Mouse (Mus musculus) limb, embryonic 14.5 days (tissue): Measurements from ENCODE around the gene Mapk1ip1l. TPM values are rescaled to one million over a fixed set of nuclear protein-coding genes. Genes with fewer than 3 reads are reported as not detected.

ENCODE experiments used
- ATAC-seq: fragments of 200-750 bp; cut with Nextera tagmentation; 2 replicates; pipeline ENCODE4 v1.8.0; 2017; ENCODE audit warnings: low read depth, moderate number of reproducible peaks, moderate TSS enrichment; ENCODE audit not compliant: low FRiP score
- DNase-seq: peaks from one replicate; pipeline ENCODE4 v3.0.0-alpha.2; 2015; ENCODE audit warnings: low spot score
- H3K27ac ChIP-seq: fragments of 300-500 bp; sonication (generic); replicated peaks from 2 replicates; pipeline ENCODE4 v1.5.1; 2014; ENCODE audit warnings: low read depth, mild to moderate bottlenecking, low read length, moderate library complexity, mixed read lengths
- H3K27me3 ChIP-seq: fragments of 300-500 bp; sonication (generic); 2 replicates; pipeline ENCODE4 v1.6.1; 2014; ENCODE audit warnings: low read length, mixed read lengths; ENCODE audit not compliant: control insufficient read depth, insufficient read depth
- H3K36me3 ChIP-seq: fragments of 300-500 bp; sonication (generic); 2 replicates; pipeline ENCODE4 v1.6.1; 2014; ENCODE audit warnings: mild to moderate bottlenecking, low read length, moderate library complexity, mixed read lengths; ENCODE audit not compliant: control insufficient read depth, insufficient read depth
- H3K4me1 ChIP-seq: fragments of 300-500 bp; sonication (generic); 2 replicates; pipeline ENCODE4 v1.6.1; 2014; ENCODE audit warnings: antibody characterized with exemption, low read length, mixed read lengths; ENCODE audit not compliant: control insufficient read depth, insufficient read depth
- H3K4me2 ChIP-seq: fragments of 300-500 bp; sonication (generic); replicated peaks from 2 replicates; pipeline ENCODE4 v1.6.1; 2014; ENCODE audit warnings: low read depth, mild to moderate bottlenecking, low read length, moderate library complexity; ENCODE audit not compliant: severe bottlenecking
- H3K4me3 ChIP-seq: fragments of 300-500 bp; sonication (generic); replicated peaks from 2 replicates; pipeline ENCODE4 v1.5.1; 2014; ENCODE audit warnings: low read length
- H3K9ac ChIP-seq: fragments of 300-500 bp; sonication (generic); 2 replicates; pipeline ENCODE4 v1.6.1; 2014; ENCODE audit warnings: mild to moderate bottlenecking, low read depth, low read length, moderate library complexity; ENCODE audit not compliant: severe bottlenecking
- H3K9me3 ChIP-seq: fragments of 300-500 bp; sonication (generic); 2 replicates; pipeline ENCODE4 v1.6.1; 2016; ENCODE audit warnings: low read length; ENCODE audit not compliant: control insufficient read depth
- POLR2A ChIP-seq: fragments of 200-500 bp; IDR thresholded peaks from 2 replicates; pipeline ENCODE4 v1.8.0; 2012; ENCODE audit warnings: inconsistent platforms, mild to moderate bottlenecking, moderate library complexity, borderline replicate concordance; ENCODE audit not compliant: insufficient read depth, insufficient read length; ENCODE audit errors: extremely low read depth
- WGBS: fragments of 180-500 bp; shearing (Covaris S2); extraction: QIAGEN DNeasy Blood & Tissue Kit; methylation state at CpG from one replicate; pipeline ENCODE4 v1.1.7; 2014; 5-methylcytosine and 5-hydroxymethylcytosine counted together
- polyA plus RNA-seq, 2 experiments: library from polyadenylated mRNA; depleted of rRNA in 1 of 2; stranded (reverse) in 1 of 2; unstranded in 1 of 2; fragments of >200 nt; fragmentation: Nextera tagmentation in 1 of 2; extraction: Ambion mirVana in 1 of 2; gene quantifications; 2 replicates each; pipeline versions ENCODE4 v1.2.1 to v1.2.3; 2012 to 2014

Gene Mapk1ip1l
- polyA plus RNA-seq, 2 experiments, result 62.6 to 74.6 TPM

- Histone ChIP-seq H3K4me2 (no peak overlapping the region), H3K36me3 (no peaks in the 10 kb centered on the region), H3K4me1 (no peaks in the 10 kb centered on the region), H3K27ac (no peak overlapping the region), H3K4me3 (no peak overlapping the region), H3K9ac (no peak overlapping the region), H3K9me3 (no peaks in the 10 kb centered on the region), H3K27me3 (no peaks in the 10 kb centered on the region)
- no peak for DNase-seq
- TF ChIP-seq POLR2A, result no peak
- ATAC-seq, result no peak
- WGBS, result 84% methylated on average over 3 of the region's 3 CpGs
Measured at GRCm38 (mm10) chr14:47356622-47357021, 58.6 kb downstream of the Mapk1ip1l start.

GRCm38 (mm10) chr14:47359610-47360009 lies 61.5 kb downstream of the Mapk1ip1l start:
- DNase-seq (no peak), ATAC-seq (no peak)
- Histone ChIP-seq H3K27me3 (no peaks in the 10 kb centered on the region), H3K9me3 (no peaks in the 10 kb centered on the region), H3K9ac (no peak overlapping the region), H3K27ac (no peak overlapping the region), H3K4me2 (no peak overlapping the region), H3K36me3 (no peaks in the 10 kb centered on the region), H3K4me3 (no peak overlapping the region), H3K4me1 (no peaks in the 10 kb centered on the region)
- WGBS, result 79% methylated on average over 3 of the region's 3 CpGs
- no peak for TF ChIP-seq POLR2A

DNA sequence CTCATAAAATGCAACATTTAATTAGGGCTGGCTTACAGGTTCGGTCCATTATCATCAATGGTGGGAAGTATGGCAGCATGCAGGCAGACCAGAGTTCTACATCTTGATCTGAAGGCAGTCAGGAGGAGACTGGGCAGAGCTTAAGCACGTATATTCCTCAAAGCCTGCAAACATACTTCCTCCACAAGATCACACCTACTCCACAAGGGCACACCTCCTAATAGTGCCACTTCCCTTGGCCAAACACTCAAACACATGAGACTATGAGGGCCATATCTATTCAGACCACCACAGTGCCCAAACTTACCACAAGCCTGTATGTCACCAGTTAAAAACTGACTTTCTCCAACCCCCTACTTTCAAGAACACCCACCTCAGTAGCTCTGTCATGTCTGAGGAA lies 63.4 kb downstream of the Mapk1ip1l start:
- H3K4me2 ChIP-seq, result no peak overlapping the region
- ATAC-seq (no peak), DNase-seq (no peak)
- no peak overlapping the region for H3K27ac ChIP-seq
- no peak overlapping the region for H3K4me3 ChIP-seq
- no peaks in the 10 kb centered on the region for H3K9me3 ChIP-seq
- H3K4me1 ChIP-seq, result no peaks in the 10 kb centered on the region
- WGBS, result 82% methylated on average over 2 of the region's 2 CpGs
- no peaks in the 10 kb centered on the region for H3K27me3 ChIP-seq
- TF ChIP-seq POLR2A, result no peak
- H3K36me3 ChIP-seq, result no peaks in the 10 kb centered on the region
- no peak overlapping the region for H3K9ac ChIP-seq

DNA sequence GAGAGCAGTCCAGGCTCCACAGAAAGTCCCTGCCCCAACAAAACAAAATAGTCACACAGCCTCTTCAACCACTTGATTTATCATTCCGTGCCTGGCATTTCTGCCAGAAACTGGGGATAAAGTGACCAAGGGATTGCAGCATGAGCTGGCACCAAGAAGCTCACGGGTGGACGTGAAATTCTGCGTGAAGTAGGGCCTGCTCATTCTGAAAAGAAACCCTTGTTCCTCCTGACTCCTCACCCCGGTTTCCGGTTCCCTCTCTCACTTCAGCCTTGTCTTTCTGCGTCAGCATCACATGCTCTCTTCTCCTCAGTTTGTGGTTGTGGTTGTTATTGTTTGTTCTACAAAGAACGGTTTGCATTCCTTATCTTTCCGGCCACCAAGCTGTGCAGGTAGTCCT lies 63.8 kb downstream of the Mapk1ip1l start:
- DNase-seq (no peak), ATAC-seq (no peak)
- Histone ChIP-seq H3K27ac (no peak overlapping the region), H3K27me3 (no peaks in the 10 kb centered on the region), H3K9ac (no peak overlapping the region), H3K36me3 (no peaks in the 10 kb centered on the region), H3K4me1 (no peaks in the 10 kb centered on the region), H3K9me3 (no peaks in the 10 kb centered on the region), H3K4me3 (no peak overlapping the region), H3K4me2 (no peak overlapping the region)
- WGBS, result 89% methylated on average over 9 of the region's 9 CpGs
- TF ChIP-seq POLR2A, result no peak

- peaks cover 2% of the 10 kb centered on the region; the same call in 1 of the 2 replicates for H3K4me1 ChIP-seq
- no peaks in the 10 kb centered on the region for H3K36me3 ChIP-seq
- H3K27me3 ChIP-seq, result no peaks in the 10 kb centered on the region
- no peak for TF ChIP-seq POLR2A
- DNase-seq (no peak), ATAC-seq (no peak)
- H3K4me3 ChIP-seq, result no peak overlapping the region
- H3K27ac ChIP-seq, result no peak overlapping the region
- H3K9ac ChIP-seq, result no peak overlapping the region
- no peaks in the 10 kb centered on the region for H3K9me3 ChIP-seq
- no peak overlapping the region for H3K4me2 ChIP-seq
- WGBS, result 44% methylated on average over 21 of the region's 21 CpGs
Measured at GRCm38 (mm10) chr14:47364742-47365449, 66.8 kb downstream of the Mapk1ip1l start.
